Mouse (Mus musculus): ENCODE data around the gene Neurod2.

The Neurod2 gene

DNA sequence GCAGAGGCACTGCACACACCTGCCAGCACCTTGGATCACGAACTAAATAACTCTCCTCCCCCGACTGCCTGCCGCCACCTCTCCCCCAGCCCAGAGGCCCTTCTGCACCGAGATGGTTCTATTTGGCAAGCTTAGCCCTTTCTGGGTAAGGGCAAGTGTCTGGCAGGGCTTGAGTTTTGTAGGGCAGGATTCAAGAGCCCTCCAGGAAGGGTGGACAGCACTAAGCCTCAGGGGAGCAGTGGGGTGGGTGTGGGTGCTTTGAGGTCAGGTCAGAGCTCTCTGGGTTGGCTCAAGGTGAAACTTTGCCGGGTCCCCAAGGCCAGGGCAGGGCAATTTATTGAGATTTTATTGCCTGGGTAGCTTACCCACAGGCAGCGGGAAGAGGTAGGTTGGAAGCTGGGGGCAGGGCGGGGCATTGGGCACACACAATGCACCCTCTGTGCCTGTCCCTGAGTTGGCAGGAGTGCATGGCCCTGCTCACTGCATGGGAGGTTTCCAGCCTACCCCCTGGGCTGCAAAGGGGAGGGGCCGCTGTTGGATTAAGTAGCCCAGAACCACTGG lies 24.3 kb upstream of the Neurod2 start:
- DNase-seq: no peak

- DNase-seq: no peak
These were observed 23.0 kb upstream of the Neurod2 start for GRCm38 (mm10) chr11:98352272-98352990.

DNA sequence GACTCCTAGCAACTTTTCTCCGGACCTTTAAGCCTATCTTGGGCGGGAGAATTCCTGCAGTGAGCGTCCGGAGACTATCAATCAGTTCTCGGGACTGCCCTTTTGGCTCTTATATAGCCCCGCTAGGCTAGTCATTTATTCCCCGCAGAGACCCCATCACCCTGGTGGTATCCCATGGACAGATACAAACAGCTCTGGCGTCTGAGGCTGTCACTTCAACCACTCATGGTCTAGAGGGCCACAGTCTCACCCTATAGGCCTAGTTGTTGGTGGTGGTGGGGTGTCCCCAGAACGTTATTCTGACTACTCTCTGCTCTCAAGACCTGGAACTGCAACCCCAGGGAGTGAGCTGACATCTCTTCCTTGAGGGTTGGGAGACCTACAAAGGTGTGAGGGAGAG lies 19.9 kb upstream of the Neurod2 start:
- no peak for DNase-seq

GRCm38 (mm10) chr11:98348083-98348961 lies 18.9 kb upstream of the Neurod2 start, which contains the start of gene Ppp1r1b:
TSS of gene Ppp1r1b (plus strand) at chr11:98348404.
- DNase-seq: peak; percentile 84 to 86

DNA sequence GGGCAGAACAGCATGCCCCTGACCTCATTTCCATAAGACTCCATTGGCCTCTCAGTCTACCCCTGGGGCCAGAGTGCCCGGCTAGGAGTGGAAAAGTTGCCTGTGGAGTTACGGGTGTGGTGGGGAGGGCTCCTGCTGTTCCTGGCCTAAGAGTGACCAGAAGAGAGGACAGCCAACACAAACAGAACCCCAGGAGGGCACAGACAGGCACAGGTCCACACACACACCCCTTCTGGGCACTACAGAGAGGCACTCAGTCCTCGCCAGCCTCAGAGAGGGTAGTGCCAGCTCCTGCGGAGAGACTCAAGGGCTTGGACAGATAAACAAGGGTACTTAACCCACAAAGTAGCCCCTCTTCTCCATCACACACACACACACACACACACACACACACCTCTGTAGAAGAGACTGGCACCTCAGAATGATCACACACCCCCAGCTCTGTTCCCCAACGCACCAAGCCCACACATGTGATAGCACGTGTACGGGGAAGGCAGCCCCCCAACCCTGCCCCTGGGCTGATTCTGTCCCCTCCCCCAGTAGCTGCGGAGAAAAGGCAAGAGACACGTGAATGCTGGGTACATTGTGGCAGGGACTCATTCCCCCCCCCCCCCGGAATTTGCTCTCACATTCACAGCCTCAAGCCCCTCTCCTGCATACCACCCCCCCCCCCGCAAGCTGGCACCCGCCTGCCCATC lies 18.1 kb upstream of the Neurod2 start:
- DNase-seq: peak; percentile 34 to 55

DNA sequence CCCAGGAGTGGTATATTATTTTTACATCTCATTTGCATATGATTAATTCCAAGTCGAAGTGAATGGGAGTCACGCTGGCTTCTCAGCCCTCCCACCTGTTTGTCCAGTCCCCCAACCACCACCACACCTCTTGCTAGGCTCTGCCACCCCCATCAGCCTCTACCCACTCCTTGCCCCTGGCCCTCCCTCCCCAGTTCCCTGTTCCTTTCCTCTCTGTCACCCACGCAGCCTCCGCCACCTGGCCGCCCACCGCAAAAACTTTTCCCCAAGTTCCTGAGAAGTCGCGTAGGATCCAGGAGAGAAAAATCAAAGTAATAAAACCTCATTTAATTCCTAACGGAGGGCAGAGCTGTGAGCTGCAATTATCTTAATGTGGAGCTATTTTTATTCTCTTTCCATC lies 16.7 kb upstream of the Neurod2 start:
- DNase-seq: no peak

- DNase-seq: peak; percentile 96
These were observed 15.8 kb upstream of the Neurod2 start for GRCm38 (mm10) chr11:98345253-98345652.

GRCm38 (mm10) chr11:98342000-98342945 lies 12.8 kb upstream of the Neurod2 start:
- peak; percentile 97 to 100 for DNase-seq

- no peak for DNase-seq
These were observed 11.7 kb upstream of the Neurod2 start for GRCm38 (mm10) chr11:98341174-98341573.

- no peak for DNase-seq
These were observed 11.1 kb upstream of the Neurod2 start for GRCm38 (mm10) chr11:98340597-98340996.

DNA sequence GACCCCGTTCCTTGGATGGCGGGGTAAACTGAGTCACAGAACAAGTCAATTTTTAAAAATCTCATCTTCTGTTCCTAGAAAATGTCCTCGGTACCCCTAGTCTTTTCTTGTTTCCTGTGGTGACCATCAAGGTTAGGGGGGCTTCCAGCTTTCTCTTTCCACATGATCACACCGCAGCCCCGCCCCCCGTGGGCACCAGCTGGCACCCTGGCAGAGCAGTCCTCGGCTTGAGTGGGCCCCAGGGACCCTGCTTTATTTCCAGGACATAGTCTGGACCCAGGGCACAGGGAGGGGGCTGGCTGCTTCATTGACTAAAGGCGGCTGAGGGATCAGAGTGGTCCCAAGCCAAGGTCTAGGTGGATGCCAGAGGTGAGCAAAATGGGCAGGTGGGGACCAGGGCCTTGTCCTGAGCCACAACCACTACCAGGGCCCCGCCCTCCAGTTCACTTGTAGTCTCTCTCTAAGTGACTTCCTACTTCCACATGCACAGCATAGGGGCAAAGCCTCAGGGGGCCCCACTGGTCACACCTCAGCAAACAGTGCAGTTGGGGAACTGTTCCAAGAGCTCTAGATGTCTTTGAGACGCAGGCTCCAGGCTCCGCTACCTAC lies 10.3 kb upstream of the Neurod2 start:
- peak in 1 of 2 experiments; percentile 59 for DNase-seq

GRCm38 (mm10) chr11:98339071-98339501 lies 9.6 kb upstream of the Neurod2 start:
- peak; percentile 73 to 75 for DNase-seq

DNA sequence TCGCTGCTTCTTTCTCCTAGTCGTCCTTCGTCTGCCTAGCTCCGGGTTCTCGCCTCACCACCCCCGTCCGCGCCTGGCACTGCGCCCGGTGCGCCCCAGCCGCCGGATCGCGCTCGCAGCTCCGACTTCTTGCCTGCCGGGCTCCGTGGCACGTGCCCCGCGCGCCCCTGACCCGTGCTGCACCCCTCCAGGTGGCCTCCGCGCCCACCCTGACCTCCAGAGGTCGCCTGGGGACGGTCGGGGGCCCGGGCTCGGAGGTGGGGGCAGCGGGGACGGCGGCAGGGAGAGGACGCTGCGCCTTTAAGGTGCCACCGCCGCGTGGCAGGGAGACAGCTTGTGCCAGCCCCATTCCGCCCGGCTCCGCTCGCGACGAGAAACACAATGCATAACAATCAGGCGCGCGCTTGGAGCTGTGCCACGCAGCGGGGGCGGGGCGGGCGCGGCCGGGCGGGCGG lies 9.1 kb upstream of the Neurod2 start:
- DNase-seq: peak; percentile 93 to 95

DNA sequence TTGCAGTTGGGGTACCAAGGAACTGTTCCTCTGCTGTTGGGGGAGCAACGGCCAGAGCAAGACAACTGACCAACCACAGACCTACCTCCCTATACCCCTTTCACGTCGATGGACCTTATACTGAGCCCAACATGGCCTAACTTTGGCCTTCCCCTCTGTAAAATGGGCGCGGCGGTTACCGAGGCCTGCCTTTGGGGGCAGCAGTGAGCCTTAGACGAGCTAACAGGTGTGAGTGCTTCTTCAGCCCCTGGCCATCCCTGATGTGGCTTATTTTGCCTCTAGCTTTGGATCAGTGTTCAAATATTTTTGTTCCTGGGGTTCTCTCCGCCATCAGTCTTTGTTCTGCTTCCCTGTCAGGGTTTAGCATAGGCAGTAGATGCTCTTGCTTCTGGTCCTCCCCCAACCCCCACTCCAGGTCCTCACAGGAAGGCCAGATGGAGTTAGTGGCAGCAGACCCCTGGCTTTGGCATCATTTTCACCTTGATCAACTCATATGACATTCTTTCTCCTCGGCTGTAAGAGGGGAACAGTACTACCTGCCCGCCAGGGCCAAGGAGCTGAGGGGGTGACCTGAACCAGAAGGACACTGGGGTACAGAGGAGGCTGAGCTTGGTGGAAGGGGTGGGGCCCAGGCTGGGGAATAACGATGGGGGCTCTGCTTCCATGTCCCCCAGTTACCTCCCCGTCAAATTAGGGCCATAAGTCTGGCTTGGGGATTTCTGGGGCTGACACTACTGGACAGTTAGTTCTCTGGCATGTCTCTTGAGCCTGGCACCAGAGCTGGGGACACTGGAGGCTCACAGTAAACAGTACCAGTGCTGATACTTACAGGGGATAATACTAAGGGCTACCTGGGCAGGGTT lies 7.0 kb upstream of the Neurod2 start:
- peak; percentile 64 to 79 for DNase-seq

GRCm38 (mm10) chr11:98335250-98335649 lies 5.8 kb upstream of the Neurod2 start:
- DNase-seq: peak in 1 of 2 experiments; percentile 50

DNA sequence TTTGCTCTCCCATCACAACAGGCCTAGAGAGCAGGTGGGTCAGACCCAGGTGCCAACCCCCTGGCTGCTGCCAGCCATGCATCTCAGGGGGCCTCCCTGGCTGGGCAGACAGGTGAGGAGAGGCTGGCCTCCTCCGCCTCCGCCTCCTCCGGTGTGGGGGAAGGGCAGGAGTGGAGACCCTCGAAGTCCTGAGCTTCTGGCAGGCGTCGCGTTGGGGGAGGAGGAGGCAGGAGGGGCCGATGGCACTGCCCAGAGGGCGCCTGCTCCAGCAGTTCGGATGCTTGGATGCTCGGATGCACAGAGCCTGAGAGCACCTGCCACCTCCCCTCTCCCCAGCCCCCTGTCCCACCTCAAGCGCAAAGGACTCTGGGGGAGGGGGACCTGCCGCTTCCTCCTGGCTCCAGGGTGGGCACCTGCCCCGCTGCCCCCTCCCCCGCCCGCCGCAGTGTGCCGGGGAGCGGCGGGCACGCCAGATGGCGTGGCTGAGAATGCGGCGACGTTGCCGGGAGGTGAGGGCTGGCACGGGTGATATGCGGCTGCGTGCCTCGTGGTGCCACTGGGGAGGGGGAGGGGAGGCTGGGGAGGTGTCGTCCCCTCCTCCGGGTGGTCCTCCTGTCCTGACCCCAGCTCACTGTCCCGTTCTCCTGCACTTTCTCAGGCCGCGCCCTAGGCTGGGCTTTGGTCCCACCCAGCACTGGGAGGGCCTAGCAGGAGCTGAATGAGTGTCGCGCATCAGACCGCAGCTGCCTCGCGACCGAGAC lies 4.7 kb upstream of the Neurod2 start:
- DNase-seq: peak; percentile 88 to 89

- DNase-seq: peak; percentile 77 to 82
These were observed 3.8 kb upstream of the Neurod2 start for GRCm38 (mm10) chr11:98333263-98333696.

GRCm38 (mm10) chr11:98332841-98333240 lies 3.4 kb upstream of the Neurod2 start:
- no peak for DNase-seq

DNA sequence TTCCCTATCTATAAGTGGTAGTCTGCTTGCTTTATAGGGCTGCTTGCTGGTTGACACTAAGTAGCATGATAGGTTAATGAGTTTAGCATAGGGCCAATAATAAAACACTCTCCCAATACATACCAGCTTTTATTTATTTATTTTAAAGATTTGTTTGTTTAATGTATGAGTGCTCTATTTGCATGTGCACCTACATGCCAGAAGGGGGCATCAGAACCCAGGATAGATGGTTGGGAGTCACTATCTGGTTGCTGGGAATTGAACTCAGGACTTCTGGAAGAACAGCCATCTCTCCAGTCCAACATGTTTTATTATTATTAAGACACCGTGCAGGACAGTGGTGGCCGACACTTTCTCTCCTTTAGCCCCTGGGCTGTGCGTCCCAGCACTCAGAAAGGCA lies 2.7 kb upstream of the Neurod2 start:
- DNase-seq: peak in 1 of 2 experiments; percentile 9
